Mouse (Mus musculus): ENCODE results near the gene Nkx2-4.

Gene Nkx2-4

GRCm38 (mm10) chr2:147085072-147085870, at the start of gene Nkx2-4:
Nkx2-4 (minus strand) TSS chr2:147085445.
- peak; percentile 24 to 26 for DNase-seq

- no peak for DNase-seq
Observed at GRCm38 (mm10) chr2:147127366-147127765, 42.1 kb upstream of the Nkx2-4 start.

GRCm38 (mm10) chr2:147119736-147120135, 34.5 kb upstream of the Nkx2-4 start:
- no peak for DNase-seq

- DNase-seq: no peak
Observed at GRCm38 (mm10) chr2:147086441-147086840, 1.2 kb upstream of the Nkx2-4 start.

- no peak for DNase-seq
Observed at GRCm38 (mm10) chr2:147085937-147086336, 692 bp upstream of the Nkx2-4 start.

- peak; percentile 22 to 42 for DNase-seq
Observed at GRCm38 (mm10) chr2:147084366-147085071, 726 bp downstream of the Nkx2-4 start.

- peak; percentile 40 to 58 for DNase-seq
Observed at GRCm38 (mm10) chr2:147083471-147084365, 1.5 kb downstream of the Nkx2-4 start.

- no peak for DNase-seq
Observed at GRCm38 (mm10) chr2:147082391-147082790, 2.9 kb downstream of the Nkx2-4 start.

GRCm38 (mm10) chr2:147074399-147074798, 10.8 kb downstream of the Nkx2-4 start:
- DNase-seq: no peak

GRCm38 (mm10) chr2:147073962-147074361, 11.3 kb downstream of the Nkx2-4 start:
- no peak for DNase-seq

- no peak for DNase-seq
Observed at GRCm38 (mm10) chr2:147070305-147070704, 14.9 kb downstream of the Nkx2-4 start.

GRCm38 (mm10) chr2:147069077-147069476, 16.2 kb downstream of the Nkx2-4 start:
- no peak for DNase-seq

GRCm38 (mm10) chr2:147067480-147068246, 17.6 kb downstream of the Nkx2-4 start:
- no peak for DNase-seq

- DNase-seq: no peak
Observed at GRCm38 (mm10) chr2:147053229-147053892, 31.9 kb downstream of the Nkx2-4 start.

GRCm38 (mm10) chr2:147047051-147047450, 38.2 kb downstream of the Nkx2-4 start:
- no peak for DNase-seq

GRCm38 (mm10) chr2:147035864-147036263, 49.4 kb downstream of the Nkx2-4 start:
- no peak for DNase-seq
